Mouse (Mus musculus) thymus, adult 2 months (tissue): Measurements from ENCODE around the gene Slc12a9.

ENCODE experiments used
- CTCF ChIP-seq: fragments of 200-500 bp; IDR thresholded peaks from 2 replicates; pipeline ENCODE4 v1.5.1; 2012; ENCODE audit warnings: mild to moderate bottlenecking, control low read depth, low read length, moderate library complexity, borderline replicate concordance; ENCODE audit not compliant: control insufficient read depth, poor library complexity, insufficient read depth; ENCODE audit errors: extremely low read depth
- POLR2A ChIP-seq: fragments of 200-500 bp; IDR thresholded peaks from 2 replicates; pipeline ENCODE4 v1.6.1; 2012; ENCODE audit warnings: mild to moderate bottlenecking, low read length, control low read depth, moderate library complexity; ENCODE audit not compliant: control insufficient read depth, poor library complexity, insufficient read depth; ENCODE audit errors: extremely low read depth

- TF ChIP-seq CTCF: 0 out of 2 replicates have a peak, but pooled peaks have one; percentile 63
- TF ChIP-seq POLR2A: peak; percentile 64; the same call in 1 of the 2 replicates
Observed at GRCm38 (mm10) chr5:137293839-137294743, 39.3 kb downstream of the Slc12a9 start, which contains the start of gene Ufsp1.
